Mouse (Mus musculus) ES-Bruce4 (cell line): ENCODE data around the gene Gm3238.

ENCODE experiments used
- CTCF ChIP-seq: IDR thresholded peaks from one replicate; pipeline ENCODE4 v1.8.1; 2011; ENCODE audit warnings: low read depth, low read length
- EP300 ChIP-seq: IDR thresholded peaks from 2 replicates; pipeline ENCODE4 v1.6.1; 2011; ENCODE audit warnings: low read depth, low read length; ENCODE audit not compliant: insufficient read depth

DNA sequence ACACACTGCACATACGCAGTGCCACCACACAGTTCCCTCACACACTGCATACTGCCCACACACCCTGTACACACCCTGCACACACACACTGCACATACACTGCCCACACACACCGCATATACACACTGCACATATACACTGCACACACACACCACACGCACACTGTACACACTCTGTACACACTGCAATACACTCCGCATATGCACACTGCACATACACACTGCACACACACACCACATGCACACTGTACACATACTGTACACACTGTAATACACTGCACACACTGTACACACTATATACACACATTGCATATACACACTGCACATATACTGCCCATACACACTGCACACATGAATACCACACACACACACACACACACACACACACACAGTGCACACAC, 47.4 kb upstream of the Gm3238 start:
- TF ChIP-seq EP300, result no peak
- TF ChIP-seq CTCF, result no peak
